Mouse (Mus musculus) MEL (cell line): ENCODE data around the gene Col24a1. TPM values are rescaled to one million over a fixed set of nuclear protein-coding genes. Genes with fewer than 3 reads are reported as not detected.

ENCODE experiments used
- DNase-seq: peaks from one replicate; pipeline ENCODE4 v3.0.0; 2011; ENCODE audit warnings: low read depth, low spot score
- H3K27ac ChIP-seq: 2 replicates; pipeline ENCODE4 v1.5.1; 2012; ENCODE audit warnings: low read depth, mild to moderate bottlenecking, control low read depth, low read length, moderate library complexity; ENCODE audit not compliant: control insufficient read depth
- H3K27me3 ChIP-seq, 2 experiments: fragments of 150-350 bp in 1 of 2; sonication (generic) in 1 of 2; 2 replicates each; pipeline ENCODE4 v1.6.1; 2012; ENCODE audit warnings: low read length in 2 of 2, mild to moderate bottlenecking in 2 of 2, improper control_type of control experiment in 1 of 2, moderate library complexity in 1 of 2; ENCODE audit not compliant: insufficient read depth in 2 of 2, control insufficient read depth in 1 of 2
- H3K36me3 ChIP-seq, 2 experiments: 2 replicates each; pipeline ENCODE4 v1.6.1; 2012 to 2014; ENCODE audit warnings: low read length in 2 of 2, improper control_type of control experiment in 1 of 2, inconsistent platforms in 1 of 2, mild to moderate bottlenecking in 1 of 2; ENCODE audit not compliant: insufficient read depth in 2 of 2, control insufficient read depth in 1 of 2
- H3K4me1 ChIP-seq, 2 experiments: fragments of 150-350 bp in 1 of 2; sonication (generic) in 1 of 2; 2 replicates each; pipeline ENCODE4 v1.6.1; 2012; ENCODE audit warnings: low read length in 2 of 2, improper control_type of control experiment in 1 of 2, mild to moderate bottlenecking in 1 of 2; ENCODE audit not compliant: insufficient read depth in 2 of 2, control insufficient read depth in 1 of 2
- H3K4me3 ChIP-seq, 2 experiments: fragments of 150-350 bp in 1 of 2; sonication (generic) in 1 of 2; 2 replicates each; pipeline ENCODE4 v1.5.1; 2012; ENCODE audit warnings: low read depth in 2 of 2, low read length in 2 of 2, mild to moderate bottlenecking in 2 of 2, moderate library complexity in 2 of 2, control low read depth in 1 of 2, improper control_type of control experiment in 1 of 2; ENCODE audit not compliant: control insufficient read depth in 1 of 2, insufficient read depth in 1 of 2
- H3K79me2 ChIP-seq: 2 replicates; pipeline ENCODE4 v1.6.1; 2012; ENCODE audit warnings: mild to moderate bottlenecking, low read length, moderate library complexity; ENCODE audit not compliant: control insufficient read depth, poor library complexity, insufficient read depth
- H3K9ac ChIP-seq: 2 replicates; pipeline ENCODE4 v1.6.1; 2012; ENCODE audit warnings: low read depth, mild to moderate bottlenecking, control low read depth, low read length, moderate library complexity; ENCODE audit not compliant: control insufficient read depth, poor library complexity, severe bottlenecking
- H3K9me3 ChIP-seq: fragments of 150-350 bp; sonication (generic); replicated peaks from 2 replicates; pipeline ENCODE4 v1.6.1; 2012; ENCODE audit warnings: mild to moderate bottlenecking, low read length, improper control_type of control experiment, moderate library complexity; ENCODE audit not compliant: insufficient read depth
- BHLHE40 ChIP-seq: IDR thresholded peaks from 2 replicates; pipeline ENCODE4 v1.6.1; 2012; ENCODE audit warnings: low read depth, mild to moderate bottlenecking, inconsistent platforms, low read length, improper control_type of control experiment, borderline replicate concordance
- CHD1 ChIP-seq: IDR thresholded peaks from 2 replicates; pipeline ENCODE4 v1.6.1; 2012; ENCODE audit warnings: low read depth, mild to moderate bottlenecking, inconsistent platforms, low read length, improper control_type of control experiment
- CHD2 ChIP-seq: IDR thresholded peaks from 2 replicates; pipeline ENCODE4 v1.6.1; 2011; ENCODE audit warnings: low read length, improper control_type of control experiment
- E2F4 ChIP-seq: IDR thresholded peaks from 2 replicates; pipeline ENCODE4 v1.6.1; 2011; ENCODE audit warnings: low read depth, low read length, improper control_type of control experiment, borderline replicate concordance
- ELF1 ChIP-seq: IDR thresholded peaks from 2 replicates; pipeline ENCODE4 v1.6.1; 2014; ENCODE audit warnings: low read depth, mild to moderate bottlenecking, inconsistent platforms, low read length, improper control_type of control experiment, moderate library complexity
- ETS1 ChIP-seq: IDR thresholded peaks from 2 replicates; pipeline ENCODE4 v1.6.1; 2012; ENCODE audit warnings: low read depth, mild to moderate bottlenecking, inconsistent platforms, low read length, improper control_type of control experiment, moderate library complexity
- GATA1 ChIP-seq: IDR thresholded peaks from 2 replicates; pipeline ENCODE4 v1.6.1; 2011; ENCODE audit warnings: low read depth, low read length, improper control_type of control experiment
- KAT2A ChIP-seq: conservative IDR thresholded peaks from 2 replicates; pipeline ENCODE4 v1.6.1; 2012; ENCODE audit warnings: low read depth, low read length, improper control_type of control experiment, inconsistent platforms
- MAX ChIP-seq: IDR thresholded peaks from 2 replicates; pipeline ENCODE4 v1.6.1; 2011; ENCODE audit warnings: low read length, improper control_type of control experiment
- MEF2A ChIP-seq: IDR thresholded peaks from 2 replicates; pipeline ENCODE4 v1.6.1; 2014; ENCODE audit warnings: low read depth, mild to moderate bottlenecking, inconsistent platforms, low read length, improper control_type of control experiment; ENCODE audit not compliant: poor library complexity, insufficient replicate concordance, severe bottlenecking; ENCODE audit errors: extremely low read depth
- POLR2AphosphoS2 ChIP-seq: IDR thresholded peaks from 2 replicates; pipeline ENCODE4 v1.6.1; 2011; ENCODE audit warnings: low read length, improper control_type of control experiment
- POLR2AphosphoS5 ChIP-seq: IDR thresholded peaks from 2 replicates; pipeline ENCODE4 v1.6.1; 2012; ENCODE audit warnings: low read depth, borderline replicate concordance, mild to moderate bottlenecking, inconsistent platforms, low read length, moderate library complexity, mixed read lengths
- RAD21 ChIP-seq: IDR thresholded peaks from 2 replicates; pipeline ENCODE4 v1.6.1; 2011; ENCODE audit warnings: mild to moderate bottlenecking, low read depth, low read length, improper control_type of control experiment
- RCOR1 ChIP-seq: IDR thresholded peaks from 2 replicates; pipeline ENCODE4 v1.6.1; 2012; ENCODE audit warnings: low read depth, mild to moderate bottlenecking, inconsistent platforms, low read length, improper control_type of control experiment
- SIN3A ChIP-seq: IDR thresholded peaks from 2 replicates; pipeline ENCODE4 v1.6.1; 2012; ENCODE audit warnings: low read length, improper control_type of control experiment, inconsistent platforms
- SMC3 ChIP-seq: IDR thresholded peaks from 2 replicates; pipeline ENCODE4 v1.6.1; 2011; ENCODE audit warnings: low read depth, low read length, improper control_type of control experiment
- TAL1 ChIP-seq: IDR thresholded peaks from 2 replicates; pipeline ENCODE4 v1.6.1; 2012; ENCODE audit warnings: mild to moderate bottlenecking, inconsistent platforms, low read length, moderate library complexity, mixed read lengths
- TBP ChIP-seq: IDR thresholded peaks from 2 replicates; pipeline ENCODE4 v1.8.0; 2011; ENCODE audit warnings: low read depth, low read length, improper control_type of control experiment
- TCF12 ChIP-seq: IDR thresholded peaks from 2 replicates; pipeline ENCODE4 v1.6.1; 2014; ENCODE audit warnings: low read depth, mild to moderate bottlenecking, inconsistent platforms, low read length, improper control_type of control experiment, moderate library complexity
- USF1 ChIP-seq: IDR thresholded peaks from 2 replicates; pipeline ENCODE4 v1.6.1; 2014; ENCODE audit warnings: low read depth, mild to moderate bottlenecking, inconsistent platforms, low read length, improper control_type of control experiment, moderate library complexity
- USF2 ChIP-seq, 2 experiments: IDR thresholded peaks; 2 replicates each; pipeline ENCODE4 v1.6.1; 2011 to 2012; ENCODE audit warnings: improper control_type of control experiment in 2 of 2, low read length in 2 of 2, borderline replicate concordance in 1 of 2, inconsistent platforms in 1 of 2, low read depth in 1 of 2, mild to moderate bottlenecking in 1 of 2; ENCODE audit not compliant: insufficient read depth in 1 of 2
- ZC3H11A ChIP-seq: IDR thresholded peaks from 2 replicates; pipeline ENCODE4 v1.6.1; 2012; ENCODE audit warnings: low read depth, mild to moderate bottlenecking, inconsistent platforms, low read length, improper control_type of control experiment
- ZKSCAN1 ChIP-seq: IDR thresholded peaks from 2 replicates; pipeline ENCODE4 v1.6.1; 2012; ENCODE audit warnings: low read depth, mild to moderate bottlenecking, inconsistent platforms, low read length, improper control_type of control experiment, moderate library complexity
- polyA plus RNA-seq, 2 experiments: library from polyadenylated mRNA; stranded (reverse) in 1 of 2; unstranded in 1 of 2; fragments of >175 nt in 1 of 2; fragments of >200 nt in 1 of 2; gene quantifications; 2 replicates each; pipeline versions ENCODE4 v1.2.1 to v1.2.4; 2012; ENCODE audit warnings: low replicate concordance in 2 of 2, low read depth in 1 of 2; ENCODE audit not compliant: insufficient read length in 2 of 2, insufficient read depth in 1 of 2, missing spikeins in 1 of 2
- total RNA-seq: library from RNA; depleted of rRNA; stranded (reverse); fragments of 300-350 nt; gene quantifications from 2 replicates; pipeline ENCODE4 v1.2.3, GENCODE M21; 2012

Col24a1 gene
- total and polyA plus RNA-seq, 3 experiments, result not detected

GRCm38 (mm10) chr3:145348690-145349089 lies 56.4 kb downstream of the Col24a1 start:
- Histone ChIP-seq H3K4me3 (no peak overlapping the region), H3K79me2 (no peaks in the 10 kb centered on the region), H3K36me3 (no peaks in the 10 kb centered on the region), H3K9ac (no peak overlapping the region), H3K9me3 (no peaks in the 10 kb centered on the region), H3K4me1 (no peaks in the 10 kb centered on the region), H3K27ac (no peak overlapping the region), H3K27me3 (no peaks in the 10 kb centered on the region; a peak in 1 of 4 replicates)
- no peak for DNase-seq
- TF ChIP-seq MAX (no peak), SMC3 (no peak), USF2 (IDR thresholded peaks at IDR 0.05; ENCODE audit: borderline replicate concordance in 1 of 2, insufficient read depth in 1 of 2, low read depth in 1 of 2, low read length in 2 of 2) (no peak), TBP (no peak), ETS1 (no peak), RCOR1 (no peak), TCF12 (no peak), ZKSCAN1 (no peak), MEF2A (no peak), CHD1 (no peak), GATA1 (no peak), POLR2AphosphoS2 (no peak), USF1 (no peak), TAL1 (no peak), E2F4 (no peak), ELF1 (no peak), RAD21 (no peak)

DNA sequence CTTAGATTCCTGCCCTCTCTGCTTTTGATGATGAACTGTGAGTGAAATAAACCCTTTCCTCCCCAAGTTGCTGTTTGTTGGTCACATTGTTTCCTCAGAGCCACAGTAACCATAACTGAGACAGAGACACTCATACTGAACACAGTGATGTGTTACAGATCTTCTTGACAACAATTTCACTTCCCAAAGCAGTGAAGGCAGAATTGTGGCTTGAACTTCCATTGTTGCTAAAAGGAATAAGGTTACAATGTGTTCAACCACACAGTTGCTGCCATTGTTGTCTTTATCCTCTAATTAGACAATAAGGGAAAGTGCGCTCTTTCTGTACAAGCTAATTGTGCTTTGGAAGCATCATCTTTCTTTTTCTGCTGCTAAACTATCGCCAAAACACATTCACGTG lies 61.7 kb downstream of the Col24a1 start:
- Histone ChIP-seq H3K36me3 (no peaks in the 10 kb centered on the region), H3K4me3 (no peak overlapping the region), H3K27ac (no peak overlapping the region), H3K79me2 (no peaks in the 10 kb centered on the region), H3K4me1 (no peaks in the 10 kb centered on the region), H3K27me3 (no peaks in the 10 kb centered on the region), H3K9ac (no peak overlapping the region), H3K9me3 (no peaks in the 10 kb centered on the region)
- TF ChIP-seq CHD2 (no peak), RAD21 (no peak), ETS1 (no peak), SIN3A (no peak), RCOR1 (no peak), KAT2A (no peak), POLR2AphosphoS5 (no peak), SMC3 (no peak), BHLHE40 (no peak), ZC3H11A (no peak)
- DNase-seq, result no peak
